Mouse (Mus musculus) brain, adult 2 months (tissue): ENCODE data around the gene Dnm3.

Experiments used
- DNase-seq: peaks from one replicate; pipeline ENCODE4 v3.0.0; 2011; ENCODE audit warnings: low read depth, low spot score

The Dnm3 gene

GRCm38 (mm10) chr1:162253971-162254641 is 223.7 kb downstream of the Dnm3 start:
- no peak for DNase-seq

- no peak for DNase-seq
These were observed 225.0 kb downstream of the Dnm3 start for GRCm38 (mm10) chr1:162252869-162253268.

GRCm38 (mm10) chr1:162247216-162247615 is 230.6 kb downstream of the Dnm3 start:
- no peak for DNase-seq

- DNase-seq: no peak
These were observed 234.2 kb downstream of the Dnm3 start for GRCm38 (mm10) chr1:162243651-162243990.

- DNase-seq: no peak
These were observed 234.7 kb downstream of the Dnm3 start for GRCm38 (mm10) chr1:162242980-162243650.

- no peak for DNase-seq
These were observed 237.1 kb downstream of the Dnm3 start for GRCm38 (mm10) chr1:162240720-162241119.

GRCm38 (mm10) chr1:162238646-162239045 is 239.2 kb downstream of the Dnm3 start:
- no peak for DNase-seq

- no peak for DNase-seq
These were observed 241.1 kb downstream of the Dnm3 start for GRCm38 (mm10) chr1:162236624-162237159.

- DNase-seq: no peak
These were observed 252.2 kb downstream of the Dnm3 start for GRCm38 (mm10) chr1:162225621-162226147.

GRCm38 (mm10) chr1:162224817-162225605 is 252.8 kb downstream of the Dnm3 start:
- no peak for DNase-seq

- DNase-seq: no peak
These were observed 253.8 kb downstream of the Dnm3 start for GRCm38 (mm10) chr1:162224061-162224460.

- DNase-seq: no peak
These were observed 254.4 kb downstream of the Dnm3 start for GRCm38 (mm10) chr1:162223258-162223940.

- no peak for DNase-seq
These were observed 255.5 kb downstream of the Dnm3 start for GRCm38 (mm10) chr1:162222353-162222752.

- no peak for DNase-seq
These were observed 256.0 kb downstream of the Dnm3 start for GRCm38 (mm10) chr1:162221801-162222301.

GRCm38 (mm10) chr1:162220891-162221290 is 256.9 kb downstream of the Dnm3 start:
- DNase-seq: no peak

- no peak for DNase-seq
These were observed 258.1 kb downstream of the Dnm3 start for GRCm38 (mm10) chr1:162219781-162220180.

- DNase-seq: no peak
These were observed 259.2 kb downstream of the Dnm3 start for GRCm38 (mm10) chr1:162218530-162219180.

GRCm38 (mm10) chr1:162217340-162217974 is 260.4 kb downstream of the Dnm3 start:
- DNase-seq: no peak

GRCm38 (mm10) chr1:162216656-162217055 is 261.2 kb downstream of the Dnm3 start:
- DNase-seq: no peak

- DNase-seq: no peak
These were observed 262.1 kb downstream of the Dnm3 start for GRCm38 (mm10) chr1:162215743-162216142.
